Mouse (Mus musculus) cerebellum, adult 2 months (tissue): ENCODE measurements around the gene Hcrtr2. TPM values are rescaled to one million over a fixed set of nuclear protein-coding genes. Genes with fewer than 3 reads are reported as not detected.

Source experiments
- DNase-seq, 2 experiments: peaks; one replicate each; pipeline ENCODE4 v3.0.0; 2021
- H3K27ac ChIP-seq: fragments of 200-500 bp; 2 replicates; pipeline ENCODE4 v1.5.1; 2012; ENCODE audit warnings: low read length, control low read depth, inconsistent platforms; ENCODE audit not compliant: insufficient read depth
- H3K27me3 ChIP-seq: fragments of 200-500 bp; 2 replicates; pipeline ENCODE4 v1.6.1; 2012; ENCODE audit warnings: inconsistent platforms, mild to moderate bottlenecking, low read length, moderate library complexity; ENCODE audit not compliant: control insufficient read depth, insufficient read depth
- H3K4me1 ChIP-seq: fragments of 200-500 bp; 2 replicates; pipeline ENCODE4 v1.6.1; 2011; ENCODE audit warnings: low read length; ENCODE audit not compliant: control insufficient read depth, insufficient read depth
- H3K4me3 ChIP-seq: fragments of 200-500 bp; replicated peaks from 2 replicates; pipeline ENCODE3; 2011; ENCODE audit warnings: mild to moderate bottlenecking, low read depth, low read length, control low read depth; ENCODE audit not compliant: insufficient read depth
- CTCF ChIP-seq: fragments of 200-500 bp; IDR thresholded peaks from 2 replicates; pipeline ENCODE4 v1.5.1; 2011; ENCODE audit warnings: low read depth, mild to moderate bottlenecking, control low read depth, low read length, moderate library complexity, borderline replicate concordance; ENCODE audit not compliant: insufficient read depth
- POLR2A ChIP-seq: fragments of 200-500 bp; IDR thresholded peaks from 2 replicates; pipeline ENCODE4 v1.6.1; 2011; ENCODE audit warnings: low read length, control low read depth, borderline replicate concordance; ENCODE audit not compliant: insufficient read depth
- WGBS: fragments of 180-500 bp; shearing (Covaris S2); methylation state at CpG from one replicate; pipeline ENCODE4 v1.1.7; 2018; 5-methylcytosine and 5-hydroxymethylcytosine counted together
- polyA plus RNA-seq: library from polyadenylated mRNA; depleted of rRNA; stranded (reverse); fragments of >200 nt; gene quantifications from 2 replicates; pipeline ENCODE4 v1.2.3, GENCODE M21; 2012

Gene Hcrtr2
- polyA plus RNA-seq, 1 experiment, result 2.5 TPM

- no peak overlapping the region for H3K27ac ChIP-seq
- 79% methylated on average over 4 of the region's 4 CpGs for WGBS
- no peak for TF ChIP-seq CTCF
- no peak for TF ChIP-seq POLR2A
- no peaks in the 10 kb centered on the region for H3K4me1 ChIP-seq
- H3K27me3 ChIP-seq, result no peaks in the 10 kb centered on the region; the same call in 1 of the 2 replicates
- DNase-seq, result no peak
- H3K4me3 ChIP-seq, result no peak overlapping the region
Measured at GRCm38 (mm10) chr9:76321589-76321988, 2.1 kb downstream of the Hcrtr2 start.

DNA sequence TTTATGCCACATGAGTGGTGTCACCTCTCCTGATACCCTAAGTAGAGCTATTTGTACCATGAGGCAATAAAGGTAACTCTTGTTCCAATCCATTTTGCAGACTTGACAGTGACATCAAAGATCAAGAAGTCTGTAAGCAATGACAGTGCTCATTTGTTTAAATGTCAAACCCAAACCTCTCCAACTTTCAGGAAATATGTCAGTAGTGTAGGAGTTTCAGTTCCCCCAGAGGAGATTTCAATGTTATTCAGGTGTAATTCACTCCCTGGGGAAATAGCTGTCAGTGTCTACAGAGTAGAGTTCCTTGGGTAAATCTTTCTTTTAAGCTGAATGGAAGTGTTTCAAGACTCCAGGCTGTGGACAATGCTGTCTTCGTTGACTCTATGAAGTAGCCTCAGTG is 2.9 kb downstream of the Hcrtr2 start:
- H3K4me3 ChIP-seq, result no peak overlapping the region
- DNase-seq, result no peak
- 86% methylated on average over 1 of the region's 1 CpGs for WGBS
- H3K27me3 ChIP-seq, result no peaks in the 10 kb centered on the region; the same call in 1 of the 2 replicates
- no peak overlapping the region for H3K27ac ChIP-seq
- no peaks in the 10 kb centered on the region for H3K4me1 ChIP-seq
- TF ChIP-seq POLR2A, result no peak
- no peak for TF ChIP-seq CTCF

DNA sequence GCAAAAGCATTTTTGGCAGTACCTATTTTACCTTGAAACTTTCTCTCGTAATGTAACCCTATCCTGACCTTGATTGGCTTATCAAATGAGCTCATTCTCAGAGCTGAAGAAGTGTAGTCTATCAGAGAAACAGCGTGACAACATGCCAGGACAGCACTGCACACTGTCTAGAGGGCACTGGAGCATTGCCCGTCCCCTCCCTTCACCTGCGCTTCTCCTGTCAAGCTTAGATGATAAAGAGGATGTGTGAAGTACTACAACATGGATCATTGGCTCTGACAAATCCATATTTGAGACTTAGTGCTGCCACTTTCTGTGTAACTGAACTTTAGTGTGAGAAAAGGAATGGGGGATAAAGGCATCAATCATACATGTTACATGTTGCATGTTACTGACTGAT is 5.4 kb downstream of the Hcrtr2 start:
- no peak for TF ChIP-seq POLR2A
- TF ChIP-seq CTCF, result no peak
- Histone ChIP-seq H3K27ac (no peak overlapping the region), H3K27me3 (no peaks in the 10 kb centered on the region; the same call in 1 of the 2 replicates), H3K4me3 (no peak overlapping the region), H3K4me1 (no peaks in the 10 kb centered on the region)
- no peak for DNase-seq
- 84% methylated on average over 4 of the region's 4 CpGs for WGBS

DNA sequence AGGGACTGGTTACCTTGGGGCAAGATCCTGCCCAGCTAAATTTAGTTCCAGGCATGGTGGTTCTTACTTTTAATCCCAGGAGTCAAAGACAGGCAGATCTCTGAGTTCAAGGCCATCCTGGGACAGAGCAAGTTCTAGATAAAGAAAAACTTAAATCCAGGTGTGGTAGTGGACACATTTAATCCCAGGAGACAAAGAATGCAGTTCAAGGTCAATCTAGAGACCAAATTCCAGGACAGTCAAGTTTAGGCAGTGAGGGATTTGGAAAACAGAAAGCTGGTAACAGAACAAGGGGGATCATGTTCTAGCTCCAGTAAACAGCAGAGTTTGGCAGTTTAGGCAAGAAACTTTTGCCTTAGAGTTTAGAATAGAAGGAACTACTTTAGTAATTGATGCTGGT is 8.6 kb downstream of the Hcrtr2 start:
- no peaks in the 10 kb centered on the region for H3K27me3 ChIP-seq
- H3K4me3 ChIP-seq, result no peak overlapping the region
- DNase-seq, result no peak
- H3K4me1 ChIP-seq, result no peaks in the 10 kb centered on the region
- no peak overlapping the region for H3K27ac ChIP-seq
- TF ChIP-seq POLR2A, result no peak

GRCm38 (mm10) chr9:76313921-76314320 is 9.7 kb downstream of the Hcrtr2 start:
- DNase-seq, result no peak
- no peak overlapping the region for H3K27ac ChIP-seq
- H3K4me1 ChIP-seq, result no peaks in the 10 kb centered on the region
- H3K4me3 ChIP-seq, result no peak overlapping the region
- no peaks in the 10 kb centered on the region for H3K27me3 ChIP-seq
- TF ChIP-seq CTCF (no peak), POLR2A (no peak)

DNA sequence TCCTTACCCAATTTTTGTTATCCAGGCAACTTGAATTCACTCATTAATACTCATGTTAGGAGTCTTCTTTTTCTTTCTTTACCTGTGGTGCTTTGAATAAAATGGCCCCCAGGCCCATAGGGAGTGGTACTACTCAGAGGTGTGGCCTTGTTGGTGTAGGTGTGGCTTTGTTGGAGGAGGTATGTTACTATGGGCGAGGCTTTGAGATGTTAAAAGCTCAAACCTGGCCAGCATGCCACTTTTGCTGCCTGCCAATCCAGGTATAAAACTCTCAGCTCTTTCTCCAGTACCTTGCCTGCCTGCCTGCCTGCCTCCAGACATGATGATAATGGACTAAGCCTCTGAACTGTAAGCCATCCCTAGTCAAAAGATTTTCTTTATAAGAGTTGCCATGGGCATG is 11.4 kb downstream of the Hcrtr2 start:
- H3K4me1 ChIP-seq, result no peaks in the 10 kb centered on the region
- no peaks in the 10 kb centered on the region for H3K27me3 ChIP-seq
- no peak for DNase-seq
- WGBS, result 77% methylated on average over 1 of the region's 1 CpGs
- TF ChIP-seq POLR2A (no peak), CTCF (no peak)
- H3K4me3 ChIP-seq, result no peak overlapping the region
- no peak overlapping the region for H3K27ac ChIP-seq

DNA sequence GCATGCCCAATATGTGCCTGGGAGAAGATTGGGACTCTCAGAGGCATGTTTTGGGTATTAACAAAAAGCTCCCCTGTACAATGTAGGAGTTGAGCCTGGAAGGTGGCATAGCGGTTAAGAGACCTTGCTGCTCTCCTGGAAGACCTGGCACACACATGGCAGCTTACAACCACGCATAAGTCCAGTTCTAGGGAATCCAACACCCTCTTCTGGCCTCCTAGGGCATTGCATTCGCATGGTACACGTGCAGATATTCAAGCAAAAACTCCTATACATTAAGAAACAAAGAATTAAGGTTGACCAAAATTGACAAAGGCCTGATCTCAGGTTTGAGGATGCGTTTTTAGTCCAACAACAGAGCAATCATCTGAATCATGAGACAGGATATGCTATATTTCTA is 32.3 kb downstream of the Hcrtr2 start:
- WGBS, result 76% methylated on average over 5 of the region's 5 CpGs
- no peak for TF ChIP-seq CTCF
- TF ChIP-seq POLR2A, result no peak
- Histone ChIP-seq H3K4me3 (no peak overlapping the region), H3K4me1 (no peaks in the 10 kb centered on the region), H3K27ac (no peak overlapping the region), H3K27me3 (no peaks in the 10 kb centered on the region)
- DNase-seq, result no peak

DNA sequence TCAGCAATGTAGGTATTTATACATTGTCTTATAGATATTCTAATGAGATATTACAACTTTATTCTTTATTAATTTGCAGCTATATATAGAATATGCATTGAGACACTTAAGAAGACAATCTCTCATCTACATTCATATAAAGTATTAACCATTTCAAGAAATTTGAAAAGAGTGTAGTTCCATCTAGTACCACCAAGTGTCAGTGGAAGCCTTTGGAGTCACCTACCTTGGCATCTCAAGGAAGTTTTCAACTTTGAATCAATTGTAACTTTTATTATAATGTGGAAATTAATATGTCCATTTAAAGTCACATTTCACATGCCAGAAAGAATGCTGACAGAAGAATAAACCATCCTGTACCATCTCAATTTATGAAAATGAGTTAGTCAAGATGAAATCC is 52.8 kb downstream of the Hcrtr2 start:
- H3K4me3 ChIP-seq, result no peak overlapping the region
- no peaks in the 10 kb centered on the region for H3K4me1 ChIP-seq
- no peaks in the 10 kb centered on the region for H3K27me3 ChIP-seq
- no peak for TF ChIP-seq POLR2A
- TF ChIP-seq CTCF, result peak; percentile 8; the same call in 1 of the 2 replicates
- no peak for DNase-seq
- no peak overlapping the region for H3K27ac ChIP-seq
